Mouse (Mus musculus) MEL (cell line): ENCODE results near the gene Krt42.

Source experiments
- CTCF ChIP-seq, 3 experiments: IDR thresholded peaks in 2 of 3; conservative IDR thresholded peaks in 1 of 3; 2 replicates each; pipeline ENCODE4 v1.5.1; 2011 to 2012; ENCODE audit warnings: low read length in 3 of 3, low read depth in 2 of 3, mild to moderate bottlenecking in 2 of 3, improper control_type of control experiment in 1 of 3, inconsistent platforms in 1 of 3, mixed read lengths in 1 of 3, moderate library complexity in 1 of 3; ENCODE audit not compliant: control insufficient read depth in 1 of 3, insufficient read depth in 1 of 3, poor library complexity in 1 of 3, severe bottlenecking in 1 of 3
- EP300 ChIP-seq, 2 experiments: IDR thresholded peaks; 2 replicates each; pipeline ENCODE4 v1.6.1; 2011; ENCODE audit warnings: improper control_type of control experiment in 2 of 2, low read length in 2 of 2, low read depth in 1 of 2, mild to moderate bottlenecking in 1 of 2
- POLR2A ChIP-seq, 2 experiments: IDR thresholded peaks; 2 replicates each; pipeline ENCODE4 v1.6.1; 2011 to 2012; ENCODE audit warnings: low read length in 2 of 2, mild to moderate bottlenecking in 2 of 2, control low read depth in 1 of 2, improper control_type of control experiment in 1 of 2, low read depth in 1 of 2, moderate library complexity in 1 of 2; ENCODE audit not compliant: control insufficient read depth in 1 of 2, insufficient read depth in 1 of 2, poor library complexity in 1 of 2
- TAL1 ChIP-seq: IDR thresholded peaks from 2 replicates; pipeline ENCODE4 v1.6.1; 2012; ENCODE audit warnings: mild to moderate bottlenecking, inconsistent platforms, low read length, moderate library complexity, mixed read lengths
- UBTF ChIP-seq: IDR thresholded peaks from 2 replicates; pipeline ENCODE4 v1.6.1; 2012; ENCODE audit warnings: low read depth, mild to moderate bottlenecking, inconsistent platforms, low read length, improper control_type of control experiment, moderate library complexity, borderline replicate concordance; ENCODE audit not compliant: insufficient read depth
- USF2 ChIP-seq, 2 experiments: IDR thresholded peaks; 2 replicates each; pipeline ENCODE4 v1.6.1; 2011 to 2012; ENCODE audit warnings: improper control_type of control experiment in 2 of 2, low read length in 2 of 2, borderline replicate concordance in 1 of 2, inconsistent platforms in 1 of 2, low read depth in 1 of 2, mild to moderate bottlenecking in 1 of 2; ENCODE audit not compliant: insufficient read depth in 1 of 2
- ZKSCAN1 ChIP-seq: IDR thresholded peaks from 2 replicates; pipeline ENCODE4 v1.6.1; 2012; ENCODE audit warnings: low read depth, mild to moderate bottlenecking, inconsistent platforms, low read length, improper control_type of control experiment, moderate library complexity

- no peak for TF ChIP-seq CTCF (IDR thresholded peaks at IDR 0.05 in 2 of 3, conservative IDR thresholded peaks at IDR 0.05 in 1 of 3; ENCODE audit: control insufficient read depth in 1 of 3, insufficient read depth in 1 of 3, low read depth in 2 of 3, low read length in 3 of 3, poor library complexity in 1 of 3, severe bottlenecking in 1 of 3)
- no peak for TF ChIP-seq EP300 (IDR thresholded peaks at IDR 0.05; ENCODE audit: low read depth in 1 of 2, low read length in 2 of 2)
- no peak for TF ChIP-seq POLR2A (IDR thresholded peaks at IDR 0.05; ENCODE audit: control insufficient read depth in 1 of 2, insufficient read depth in 1 of 2, low read depth in 1 of 2, low read length in 2 of 2, poor library complexity in 1 of 2)
- TF ChIP-seq TAL1, result no peak
- no peak for TF ChIP-seq USF2 (IDR thresholded peaks at IDR 0.05; ENCODE audit: borderline replicate concordance in 1 of 2, insufficient read depth in 1 of 2, low read depth in 1 of 2, low read length in 2 of 2)
- no peak for TF ChIP-seq ZKSCAN1
- no peak for TF ChIP-seq UBTF
Observed at GRCm38 (mm10) chr11:100292884-100293283, 23.2 kb upstream of the Krt42 start.
